Comparison of ENCODE assay signal across 9 mouse cellular contexts in the genomic region with DNA sequence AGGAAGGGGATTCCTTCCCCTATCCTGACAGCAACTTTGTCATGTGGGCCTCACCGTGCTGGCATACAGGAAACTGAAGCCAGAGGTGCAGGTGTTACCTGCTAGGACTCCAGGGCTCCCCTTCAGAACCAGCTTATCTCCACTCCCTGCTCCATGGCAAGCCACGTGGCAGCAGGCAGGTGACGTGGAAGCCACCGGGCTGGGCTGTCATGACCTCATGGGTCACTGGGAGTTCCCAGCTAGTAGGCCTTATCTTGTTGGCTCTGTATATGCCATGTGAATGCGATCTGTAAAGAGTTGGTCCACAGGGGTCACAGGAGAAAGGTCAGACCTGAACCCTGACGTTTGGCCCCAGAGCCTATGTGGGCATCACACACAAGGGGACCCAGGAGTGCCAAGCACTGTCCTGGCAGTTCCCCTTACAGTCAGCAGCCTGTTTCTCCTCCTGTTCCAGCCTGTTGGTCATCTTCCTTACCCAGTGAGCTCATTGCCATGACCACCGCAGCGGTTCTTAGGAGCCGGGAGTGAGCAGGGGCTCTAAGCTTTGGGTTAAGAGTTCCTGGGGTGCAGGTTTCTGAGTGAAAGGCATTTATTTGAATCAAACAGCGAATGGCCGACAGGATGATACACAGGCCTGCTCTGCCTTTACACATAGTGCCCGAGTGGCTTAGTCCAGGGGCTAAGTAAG. TPM values are rescaled to one million over a fixed set of nuclear protein-coding genes. Genes with fewer than 3 reads are reported as not detected.
DNase-seq lines count a peak whose midpoint lies in the region; ATAC-seq and TF ChIP-seq lines count a peak whose summit lies in the region.
"Had no signal": no experiment of that assay in that cellular context is flagged by ENCODE, and none has a peak within 500 bp of the region (broad histone marks: within the 10 kb centered on the region; RNA-seq: fewer than 3 reads in every experiment).

No protein-coding gene starts in this region.

- H3K4me3 ChIP-seq in heart, embryonic 11.5 days (ENCODE audit: low read depth, low read length), result no peak overlapping the region
- no peak overlapping the region for H3K4me3 ChIP-seq in lung, postnatal 0 days (ENCODE audit: low read depth, low read length)
- H3K4me3 ChIP-seq in limb, embryonic 15.5 days, result no peak overlapping the region
- no peak overlapping the region for H3K4me3 ChIP-seq in small intestine, adult 2 months (ENCODE audit: low read depth, low read length)

- no peak overlapping the region for H3K9ac ChIP-seq in heart, embryonic 11.5 days (ENCODE audit: low read depth, low read length)
- no peak overlapping the region for H3K9ac ChIP-seq in lung, postnatal 0 days (replicated peaks; ENCODE audit: low read depth)
- H3K9ac ChIP-seq in limb, embryonic 15.5 days, result no peak overlapping the region

- ATAC-seq in heart, embryonic 11.5 days (replicated peaks; ENCODE audit: insufficient number of reproducible peaks, low FRiP score, low TSS enrichment), result peak; percentile 37; the same call in 1 of the 2 replicates
- ATAC-seq in lung, postnatal 0 days, result no peak
- ATAC-seq in limb, embryonic 15.5 days (ENCODE audit: insufficient number of reproducible peaks, low FRiP score, low TSS enrichment, low read depth), result no peak

- TF ChIP-seq EP300 in lung, postnatal 0 days (IDR thresholded peaks at IDR 0.05), result no peak

- TF ChIP-seq CTCF in lung, postnatal 0 days (IDR thresholded peaks at IDR 0.05), result no peak
- TF ChIP-seq CTCF in small intestine, adult 2 months (IDR thresholded peaks at IDR 0.05; ENCODE audit: extremely low read depth, insufficient read length, insufficient replicate concordance, low read depth, low read length), result no peak

- DNase-seq in heart, adult 9 months (ENCODE audit: low spot score in 2 of 2), result no peak
- no peak for DNase-seq in lung, postnatal 0 days (ENCODE audit: low spot score)
- no peak for DNase-seq in lung, postnatal 14 days
- no peak for DNase-seq in layer of hippocampus, postnatal 14 days (ENCODE audit: low spot score in 2 of 2)
- DNase-seq in MN1 (ENCODE audit: low spot score), result no peak

- H3K4me2 ChIP-seq in heart, embryonic 11.5 days, result no peak overlapping the region
- no peak overlapping the region for H3K4me2 ChIP-seq in lung, postnatal 0 days (replicated peaks; ENCODE audit: low read depth, low read length)
- H3K4me2 ChIP-seq in limb, embryonic 15.5 days, result no peak overlapping the region

- peaks cover 57% of the 10 kb centered on the region for H3K4me1 ChIP-seq in heart, embryonic 11.5 days (ENCODE audit: control insufficient read depth, insufficient read depth, low read length)
- H3K4me1 ChIP-seq in lung, postnatal 0 days (ENCODE audit: insufficient read depth, low read depth, low read length), result no peaks in the 10 kb centered on the region; the same call in none of the 2 replicates
- peaks cover 16% of the 10 kb centered on the region for H3K4me1 ChIP-seq in limb, embryonic 15.5 days
- peaks cover 16% of the 10 kb centered on the region for H3K4me1 ChIP-seq in small intestine, adult 2 months (ENCODE audit: control insufficient read depth, insufficient read depth, insufficient read length, low read length)

- peaks cover 12% of the 10 kb centered on the region for H3K36me3 ChIP-seq in heart, embryonic 11.5 days (ENCODE audit: control insufficient read depth, insufficient read depth, low read length)
- peaks cover 9% of the 10 kb centered on the region for H3K36me3 ChIP-seq in lung, postnatal 0 days (ENCODE audit: insufficient read depth, low read length)
- H3K36me3 ChIP-seq in limb, embryonic 15.5 days, result peaks cover 6% of the 10 kb centered on the region; the same call in 1 of the 2 replicates
- H3K36me3 ChIP-seq in small intestine, adult 2 months (ENCODE audit: control insufficient read depth, insufficient read depth, low read length), result peaks cover 33% of the 10 kb centered on the region

- H3K27me3 ChIP-seq in heart, embryonic 11.5 days (ENCODE audit: control insufficient read depth, insufficient read depth, low read length), result no peaks in the 10 kb centered on the region; the same call in 1 of the 2 replicates
- H3K27me3 ChIP-seq in lung, postnatal 0 days (replicated peaks; ENCODE audit: insufficient read depth, low read length), result no peaks in the 10 kb centered on the region
- H3K27me3 ChIP-seq in limb, embryonic 15.5 days, result peaks cover 17% of the 10 kb centered on the region
- no peaks in the 10 kb centered on the region for H3K27me3 ChIP-seq in small intestine, adult 2 months (ENCODE audit: control insufficient read depth, insufficient read depth, low read length)

- TF ChIP-seq POLR2A in small intestine, adult 2 months (IDR thresholded peaks at IDR 0.05; ENCODE audit: low read depth, low read length), result no peak

- WGBS in heart, embryonic 11.5 days (ENCODE audit: insufficient replicate concordance), result 59% methylated on average over 12 of the region's 12 CpGs
- 68% methylated on average over 12 of the region's 12 CpGs for WGBS in lung, postnatal 0 days
- WGBS in limb, embryonic 15.5 days, result 78% methylated on average over 12 of the region's 12 CpGs
- 48% methylated on average over 12 of the region's 12 CpGs for WGBS in small intestine, adult 2 months

- peak overlapping the region; percentile 66 for H3K27ac ChIP-seq in heart, embryonic 11.5 days (ENCODE audit: low read depth, low read length)
- H3K27ac ChIP-seq in lung, postnatal 0 days (ENCODE audit: low read length), result peak overlapping the region; percentile 15; the same call in 1 of the 2 replicates
- H3K27ac ChIP-seq in limb, embryonic 15.5 days, result peak overlapping the region; percentile 33; the same call in 1 of the 2 replicates
- peak overlapping the region; percentile 79 for H3K27ac ChIP-seq in small intestine, adult 2 months (ENCODE audit: insufficient read depth, low read depth, low read length)

- no peaks in the 10 kb centered on the region for H3K9me3 ChIP-seq in heart, embryonic 11.5 days (replicated peaks; ENCODE audit: control insufficient read depth, low read length)
- H3K9me3 ChIP-seq in lung, postnatal 0 days (ENCODE audit: low read length), result no peaks in the 10 kb centered on the region
- H3K9me3 ChIP-seq in limb, embryonic 15.5 days, result no peaks in the 10 kb centered on the region

RNA-seq across cellular contexts. Expression of a gene that starts 30.0 kb away (rescaled TPM):
- polyA plus RNA-seq in heart, embryonic 11.5 days (2014; fragmentation: Nextera tagmentation; extraction: Ambion mirVana), result not detected in 2 replicates
- not detected in 2 replicates for polyA plus RNA-seq in lung, postnatal 0 days (2015; fragmentation: Nextera tagmentation; extraction: Ambion mirVana)
- 0.12 and 0.14 TPM in 2 replicates for polyA plus RNA-seq in limb, embryonic 15.5 days (2015; fragmentation: Nextera tagmentation; extraction: Ambion mirVana)
- polyA plus RNA-seq in small intestine, adult 2 months (2012; rRNA removed), result 0.09 and 0.13 TPM in 2 replicates
- under 1 TPM; 0.76 to 0.81 TPM for total RNA-seq in layer of hippocampus, postnatal 14 days (2021)
- total RNA-seq: neutrophil, adult 5-6 weeks had no signal

RNA-seq across cellular contexts. Expression of a gene that starts 45.8 kb away (rescaled TPM):
- polyA plus RNA-seq in heart, embryonic 11.5 days (2014; fragmentation: Nextera tagmentation; extraction: Ambion mirVana), result 22.2 and 26.8 TPM in 2 replicates
- 20.2 and 22.2 TPM in 2 replicates for polyA plus RNA-seq in lung, postnatal 0 days (2015; fragmentation: Nextera tagmentation; extraction: Ambion mirVana)
- 46.8 and 47.5 TPM in 2 replicates for polyA plus RNA-seq in limb, embryonic 15.5 days (2015; fragmentation: Nextera tagmentation; extraction: Ambion mirVana)
- 13.6 and 23.3 TPM in 2 replicates for polyA plus RNA-seq in small intestine, adult 2 months (2012; rRNA removed)
- total RNA-seq in layer of hippocampus, postnatal 14 days (2021), result 10 to 100 TPM; 35.4 to 39.2 TPM

RNA-seq across cellular contexts. Expression of a gene that starts 48.6 kb away (rescaled TPM):
- polyA plus RNA-seq in heart, embryonic 11.5 days (2014; fragmentation: Nextera tagmentation; extraction: Ambion mirVana), result 6.9 and 7.9 TPM in 2 replicates
- 1.5 and 1.7 TPM in 2 replicates for polyA plus RNA-seq in lung, postnatal 0 days (2015; fragmentation: Nextera tagmentation; extraction: Ambion mirVana)
- polyA plus RNA-seq in limb, embryonic 15.5 days (2015; fragmentation: Nextera tagmentation; extraction: Ambion mirVana), result 1.1 and 1.2 TPM in 2 replicates
- polyA plus RNA-seq in small intestine, adult 2 months (2012; rRNA removed), result 153 and 187 TPM in 2 replicates
- 10 to 100 TPM; 28.3 to 31.7 TPM for total RNA-seq in layer of hippocampus, postnatal 14 days (2021)

Comparison
In these comparisons a context has a peak if more than half of its experiments do, and no peak if none do; other contexts are left out.
1. H3K27ac ChIP-seq: peak in every context shown above with its lines; median percentile 79 in small intestine, adult 2 months; 66 in heart, embryonic 11.5 days; 33 in limb, embryonic 15.5 days; 15 in lung, postnatal 0 days.
2. RNA of a gene that starts 48.6 kb away (polyA plus RNA-seq): 153 to 187 TPM in small intestine, adult 2 months; 6.9 to 7.9 TPM in heart, embryonic 11.5 days, 1.5 to 1.7 TPM in lung, postnatal 0 days and 1.1 to 1.2 TPM in limb, embryonic 15.5 days; every median in the first group is over 10 times any median in the second.